Mouse (Mus musculus) retina, postnatal 7 days (tissue): ENCODE data around the gene Fip1l1.

ENCODE experiments used
- DNase-seq: peaks from one replicate; pipeline ENCODE4 v3.0.0-alpha.2; 2012; ENCODE audit warnings: low read depth, low spot score

The Fip1l1 gene

GRCm38 (mm10) chr5:74613491-74614151, 78.4 kb downstream of the Fip1l1 start:
- no peak for DNase-seq

GRCm38 (mm10) chr5:74617816-74618572, 82.7 kb downstream of the Fip1l1 start:
- no peak for DNase-seq

- DNase-seq = no peak
Observed at GRCm38 (mm10) chr5:74618573-74619059, 83.4 kb downstream of the Fip1l1 start.

GRCm38 (mm10) chr5:74621691-74622470, 86.6 kb downstream of the Fip1l1 start:
- DNase-seq = no peak

GRCm38 (mm10) chr5:74623316-74624000, 88.2 kb downstream of the Fip1l1 start:
- no peak for DNase-seq

GRCm38 (mm10) chr5:74624385-74624784, 89.1 kb downstream of the Fip1l1 start:
- no peak for DNase-seq

GRCm38 (mm10) chr5:74628001-74628400, 92.8 kb downstream of the Fip1l1 start:
- DNase-seq = no peak

GRCm38 (mm10) chr5:74632369-74633114, 97.3 kb downstream of the Fip1l1 start:
- DNase-seq = no peak

- DNase-seq = no peak
Observed at GRCm38 (mm10) chr5:74633453-74633852, 98.2 kb downstream of the Fip1l1 start.

- DNase-seq = no peak
Observed at GRCm38 (mm10) chr5:74634391-74634790, 99.1 kb downstream of the Fip1l1 start.

- DNase-seq = no peak
Observed at GRCm38 (mm10) chr5:74639516-74639915, 104.3 kb downstream of the Fip1l1 start.

GRCm38 (mm10) chr5:74640504-74640903, 105.3 kb downstream of the Fip1l1 start:
- DNase-seq = no peak

- DNase-seq = no peak
Observed at GRCm38 (mm10) chr5:74641000-74641399, 105.8 kb downstream of the Fip1l1 start.

GRCm38 (mm10) chr5:74642291-74642690, 107.0 kb downstream of the Fip1l1 start:
- DNase-seq = no peak

GRCm38 (mm10) chr5:74647584-74647984, 112.3 kb downstream of the Fip1l1 start:
- DNase-seq = no peak

GRCm38 (mm10) chr5:74648216-74648615, 113.0 kb downstream of the Fip1l1 start:
- no peak for DNase-seq
